Mouse (Mus musculus) liver, postnatal 0 days (tissue): ENCODE measurements around the gene Fam102a. TPM values are rescaled to one million over a fixed set of nuclear protein-coding genes. Genes with fewer than 3 reads are reported as not detected.

ENCODE experiments used
- ATAC-seq: fragments of 200-750 bp; cut with Nextera tagmentation; 2 replicates; pipeline ENCODE4 v1.8.0; 2017; ENCODE audit warnings: mild to moderate bottlenecking, moderate library complexity
- DNase-seq: peaks from one replicate; pipeline ENCODE4 v3.0.0-alpha.2; 2016
- H3K27ac ChIP-seq: fragments of 300-500 bp; sonication (generic); 2 replicates; pipeline ENCODE4 v1.5.1; 2014; ENCODE audit warnings: antibody characterized with exemption, moderate library complexity, mild to moderate bottlenecking, low read depth
- H3K27me3 ChIP-seq: fragments of 300-500 bp; sonication (generic); 2 replicates; pipeline ENCODE4 v1.6.1; 2014; ENCODE audit warnings: low read length, control low read depth, mixed read lengths; ENCODE audit not compliant: insufficient read depth
- H3K36me3 ChIP-seq: fragments of 300-500 bp; sonication (generic); replicated peaks from 2 replicates; pipeline ENCODE4 v1.6.1; 2014; ENCODE audit warnings: mild to moderate bottlenecking, control low read depth, low read length, moderate library complexity, mixed read lengths; ENCODE audit not compliant: insufficient read depth
- H3K4me1 ChIP-seq: fragments of 300-500 bp; sonication (generic); 2 replicates; pipeline ENCODE4 v1.6.1; 2014; ENCODE audit warnings: antibody characterized with exemption, mild to moderate bottlenecking, control low read depth; ENCODE audit not compliant: insufficient read depth
- H3K4me2 ChIP-seq: fragments of 300-500 bp; sonication (generic); 2 replicates; pipeline ENCODE4 v1.6.1; 2014; ENCODE audit warnings: low read depth, mild to moderate bottlenecking, low read length, moderate library complexity, mixed read lengths
- H3K4me3 ChIP-seq: fragments of 300-500 bp; sonication (generic); 2 replicates; pipeline ENCODE4 v1.5.1; 2014; ENCODE audit warnings: low read depth, low read length
- H3K9ac ChIP-seq: fragments of 300-500 bp; sonication (generic); replicated peaks from 2 replicates; pipeline ENCODE4 v1.6.1; 2014; ENCODE audit warnings: mild to moderate bottlenecking, moderate library complexity
- H3K9me3 ChIP-seq: fragments of 300-500 bp; sonication (generic); 2 replicates; pipeline ENCODE4 v1.6.1; 2016; ENCODE audit warnings: mild to moderate bottlenecking, control low read depth, low read length, mixed read lengths
- CTCF ChIP-seq: sonication (generic); IDR thresholded peaks from 2 replicates; pipeline ENCODE4 v1.5.1; 2016; ENCODE audit warnings: antibody characterized with exemption, low read depth
- EP300 ChIP-seq: IDR thresholded peaks from 2 replicates; pipeline ENCODE4 v1.6.1; 2016; ENCODE audit warnings: antibody characterized with exemption, low read depth, mild to moderate bottlenecking
- WGBS: fragments of 180-500 bp; shearing (Covaris S2); extraction: QIAGEN DNeasy Blood & Tissue Kit; methylation state at CpG from one replicate; pipeline ENCODE4 v1.1.7; 2014; ENCODE audit not compliant: insufficient replicate concordance; 5-methylcytosine and 5-hydroxymethylcytosine counted together
- polyA plus RNA-seq: library from polyadenylated mRNA; unstranded; fragments of >200 nt; fragmentation: Nextera tagmentation; extraction: Ambion mirVana; gene quantifications from 2 replicates; pipeline ENCODE4 v1.2.1, GENCODE M21; 2015

Gene Fam102a
- polyA plus RNA-seq, 1 experiment from 2014 or later: 4.8 TPM

- DNase-seq (no peak), ATAC-seq (no peak)
- no peaks in the 10 kb centered on the region; the same call in 1 of the 2 replicates for H3K36me3 ChIP-seq
- no peak for TF ChIP-seq CTCF
- no peak for TF ChIP-seq EP300
- H3K9me3 ChIP-seq: no peaks in the 10 kb centered on the region
- no peaks in the 10 kb centered on the region for H3K27me3 ChIP-seq
- H3K9ac ChIP-seq: no peak overlapping the region
- no peak overlapping the region for H3K27ac ChIP-seq
- peaks cover 8% of the 10 kb centered on the region; the same call in 1 of the 2 replicates for H3K4me1 ChIP-seq
- no peak overlapping the region for H3K4me2 ChIP-seq
- no peak overlapping the region for H3K4me3 ChIP-seq
- 76% methylated on average over 5 of the region's 5 CpGs for WGBS
These were observed 12.2 kb downstream of the Fam102a start for GRCm38 (mm10) chr2:32547380-32547779.

DNA sequence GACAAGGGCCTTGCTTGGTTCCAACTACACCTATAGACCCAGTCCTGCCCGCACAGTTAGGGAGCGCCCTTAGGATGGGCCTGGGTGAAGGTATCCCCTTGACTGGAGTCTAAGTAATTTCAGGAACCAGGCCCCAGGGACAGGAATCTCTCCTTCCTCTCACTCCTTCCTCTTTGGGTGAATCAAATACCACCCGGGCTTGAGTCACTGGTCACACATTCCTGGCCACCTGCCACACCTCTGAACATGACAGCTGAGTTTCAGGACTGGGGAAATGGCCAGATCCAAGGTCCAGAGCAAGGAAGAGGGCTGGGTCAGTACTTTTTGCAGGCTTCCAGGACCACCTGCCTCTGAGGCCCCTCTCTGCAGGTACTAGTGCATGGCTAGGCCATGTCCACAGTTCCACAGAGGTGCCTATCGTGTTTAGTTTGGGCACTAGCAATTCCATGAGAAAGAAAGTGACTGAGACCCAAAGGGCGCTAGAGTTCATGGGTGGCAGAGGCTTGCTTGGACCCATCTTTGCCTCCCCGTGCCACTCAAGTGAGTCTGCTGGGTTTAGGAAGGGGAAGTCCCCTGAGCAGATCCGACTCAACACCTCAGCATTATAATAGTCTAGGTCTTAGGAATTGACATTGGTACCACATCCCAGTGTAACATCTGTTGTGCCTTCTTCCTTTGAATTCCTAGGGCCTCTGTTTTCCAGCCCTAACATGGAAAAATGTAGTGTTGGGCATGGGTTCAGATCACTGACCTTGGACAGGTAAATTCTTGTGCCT lies 13.0 kb downstream of the Fam102a start:
- H3K4me3 ChIP-seq: no peak overlapping the region
- no peaks in the 10 kb centered on the region; the same call in 1 of the 2 replicates for H3K36me3 ChIP-seq
- DNase-seq (no peak), ATAC-seq (no peak)
- H3K9ac ChIP-seq: no peak overlapping the region
- TF ChIP-seq EP300 (no peak), CTCF (no peak)
- peaks cover 7% of the 10 kb centered on the region; the same call in 1 of the 2 replicates for H3K4me1 ChIP-seq
- 64% methylated on average over 7 of the region's 7 CpGs for WGBS
- H3K27ac ChIP-seq: no peak overlapping the region
- H3K27me3 ChIP-seq: no peaks in the 10 kb centered on the region
- H3K4me2 ChIP-seq: no peak overlapping the region
- no peaks in the 10 kb centered on the region for H3K9me3 ChIP-seq

DNA sequence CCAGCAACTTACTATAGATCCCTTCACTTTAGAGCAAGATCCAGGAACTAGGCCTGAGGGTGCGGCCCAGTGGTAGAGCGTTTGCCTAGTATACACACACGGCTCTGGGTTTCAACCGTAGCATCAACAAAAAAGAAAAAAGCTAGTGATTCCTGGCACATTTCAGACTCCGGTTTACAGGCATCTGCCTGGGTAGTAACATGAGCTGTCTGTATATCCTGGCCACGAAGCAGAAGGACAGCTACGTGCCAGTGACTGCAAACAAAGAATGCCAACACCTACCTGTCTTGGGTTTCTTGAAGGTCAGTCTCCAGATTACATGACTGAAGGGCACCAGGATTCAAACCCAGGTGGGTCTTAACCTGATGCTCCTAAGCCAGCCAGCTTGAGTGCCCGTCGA lies 14.0 kb downstream of the Fam102a start:
- no peak for DNase-seq
- H3K36me3 ChIP-seq: no peaks in the 10 kb centered on the region; the same call in 1 of the 2 replicates
- 80% methylated on average over 9 of the region's 9 CpGs for WGBS
- TF ChIP-seq CTCF: no peak
- no peak for TF ChIP-seq EP300
- H3K9ac ChIP-seq: no peak overlapping the region
- no peaks in the 10 kb centered on the region for H3K27me3 ChIP-seq
- H3K4me1 ChIP-seq: peaks cover 7% of the 10 kb centered on the region; the same call in 1 of the 2 replicates
- no peak for ATAC-seq
- no peaks in the 10 kb centered on the region for H3K9me3 ChIP-seq
- H3K4me3 ChIP-seq: no peak overlapping the region
- no peak overlapping the region for H3K4me2 ChIP-seq
- H3K27ac ChIP-seq: no peak overlapping the region

- H3K4me3 ChIP-seq: no peak overlapping the region
- H3K27ac ChIP-seq: no peak overlapping the region
- WGBS: 47% methylated on average over 6 of the region's 6 CpGs
- ATAC-seq (no peak), DNase-seq (no peak)
- H3K27me3 ChIP-seq: no peaks in the 10 kb centered on the region
- no peak for TF ChIP-seq CTCF
- no peak for TF ChIP-seq EP300
- no peak overlapping the region for H3K9ac ChIP-seq
- H3K36me3 ChIP-seq: no peaks in the 10 kb centered on the region; the same call in 1 of the 2 replicates
- H3K4me2 ChIP-seq: no peak overlapping the region
- no peaks in the 10 kb centered on the region for H3K9me3 ChIP-seq
- H3K4me1 ChIP-seq: peaks cover 7% of the 10 kb centered on the region; the same call in 1 of the 2 replicates
These were observed 14.6 kb downstream of the Fam102a start for GRCm38 (mm10) chr2:32549764-32550163.

GRCm38 (mm10) chr2:32551236-32551635 lies 16.1 kb downstream of the Fam102a start:
- H3K36me3 ChIP-seq: no peaks in the 10 kb centered on the region
- no peak overlapping the region for H3K4me3 ChIP-seq
- TF ChIP-seq CTCF (no peak), EP300 (no peak)
- H3K4me1 ChIP-seq: peaks cover 7% of the 10 kb centered on the region; the same call in 1 of the 2 replicates
- H3K27me3 ChIP-seq: no peaks in the 10 kb centered on the region
- DNase-seq: no peak
- no peak overlapping the region for H3K9ac ChIP-seq
- H3K4me2 ChIP-seq: no peak overlapping the region
- no peak for ATAC-seq
- WGBS: 76% methylated on average over 5 of the region's 5 CpGs
- no peak overlapping the region for H3K27ac ChIP-seq
- no peaks in the 10 kb centered on the region for H3K9me3 ChIP-seq

GRCm38 (mm10) chr2:32553592-32554148 lies 18.5 kb downstream of the Fam102a start:
- H3K36me3 ChIP-seq: peaks cover 2% of the 10 kb centered on the region; the same call in 1 of the 2 replicates
- 22% methylated on average over 7 of the region's 7 CpGs for WGBS
- TF ChIP-seq CTCF: no peak
- no peak for TF ChIP-seq EP300
- H3K9ac ChIP-seq: no peak overlapping the region
- H3K4me2 ChIP-seq: peak overlapping the region; percentile 10
- 0 out of 2 replicates have a peak overlapping the region, but pooled peaks have one; percentile 1 for H3K27ac ChIP-seq
- H3K9me3 ChIP-seq: no peaks in the 10 kb centered on the region
- no peak for ATAC-seq
- H3K4me3 ChIP-seq: no peak overlapping the region
- DNase-seq: no peak
- H3K4me1 ChIP-seq: peaks cover under 1% of the 10 kb centered on the region; the same call in 1 of the 2 replicates
- H3K27me3 ChIP-seq: no peaks in the 10 kb centered on the region
